Mouse (Mus musculus): Measurements from ENCODE around the gene Cttn. TPM values are rescaled to one million over a fixed set of nuclear protein-coding genes. Genes with fewer than 3 reads are reported as not detected.

Cttn gene
- total and polyA plus RNA-seq, 3 experiments, result 0.55 TPM; not detected in 2

- in situ Hi-C loops (cut with MboI; ENCODE audit: low pct_ligation_motif_present, low pct_unique_long_range_greater_than_20kb, low sequenced_read_pairs), result no loop called here
- no peak for DNase-seq (ENCODE audit: extremely low read depth)
These were observed 1.6 kb downstream of the Cttn start for GRCm38 (mm10) chr7:144469181-144469641.

GRCm38 (mm10) chr7:144468741-144469140, 2.1 kb downstream of the Cttn start:
- no peaks in the 10 kb centered on the region for H3K36me3 ChIP-seq (replicated peaks in 1 of 2; ENCODE audit: control insufficient read depth in 1 of 2, insufficient read depth in 1 of 2, low read length in 1 of 2)
- no peak overlapping the region for H3K27ac ChIP-seq (ENCODE audit: insufficient read depth, low read depth)
- in situ Hi-C loops (cut with MboI; ENCODE audit: low pct_ligation_motif_present, low pct_unique_long_range_greater_than_20kb, low sequenced_read_pairs), result no loop called here
- H3K4me2 ChIP-seq (ENCODE audit: insufficient read depth, low read depth, poor library complexity, severe bottlenecking), result no peak overlapping the region
- dilution Hi-C loops (cut with MboI; ENCODE audit: extremely low pct_ligation_motif_present, extremely low pct_unique_long_range_greater_than_20kb, low sequenced_read_pairs), result no loop called here
- TF ChIP-seq ZC3H11A (IDR thresholded peaks at IDR 0.05; ENCODE audit: low read depth, low read length), result no peak
- TF ChIP-seq ETS1 (conservative IDR thresholded peaks at IDR 0.05; ENCODE audit: low read depth, low read length), result no peak
- no peak for TF ChIP-seq EP300 (IDR thresholded peaks at IDR 0.05; ENCODE audit: low read length)
- no peak for TF ChIP-seq USF2 (conservative IDR thresholded peaks at IDR 0.05; ENCODE audit: low read depth, low read length)
- TF ChIP-seq MXI1 (IDR thresholded peaks at IDR 0.05; ENCODE audit: low read depth, low read length), result no peak
- TF ChIP-seq SIN3A (IDR thresholded peaks at IDR 0.05; ENCODE audit: low read length), result no peak
- TF ChIP-seq BHLHE40 (IDR thresholded peaks at IDR 0.05; ENCODE audit: low read depth, low read length), result no peak
- TF ChIP-seq MAFK (IDR thresholded peaks at IDR 0.05; ENCODE audit: insufficient replicate concordance, low read length), result no peak
- TF ChIP-seq ZMIZ1 (IDR thresholded peaks at IDR 0.05; ENCODE audit: low read depth, low read length), result no peak
- no peak for TF ChIP-seq RAD21 (IDR thresholded peaks at IDR 0.05; ENCODE audit: low read depth, low read length)
- TF ChIP-seq ZKSCAN1 (IDR thresholded peaks at IDR 0.05; ENCODE audit: borderline replicate concordance, low read depth, low read length), result no peak
- TF ChIP-seq POLR2AphosphoS2 (IDR thresholded peaks at IDR 0.05; ENCODE audit: low read depth, low read length), result no peak
- TF ChIP-seq MAX (IDR thresholded peaks at IDR 0.05; ENCODE audit: low read length), result no peak
- no peak for TF ChIP-seq ZNF384 (IDR thresholded peaks at IDR 0.05; ENCODE audit: low read depth, low read length)
- TF ChIP-seq MEF2A (IDR thresholded peaks at IDR 0.05; ENCODE audit: borderline replicate concordance, low read depth, low read length), result no peak
- TF ChIP-seq JUND (conservative IDR thresholded peaks at IDR 0.05; ENCODE audit: low read depth, low read length), result no peak
- no peak for TF ChIP-seq MAZ (IDR thresholded peaks at IDR 0.05; ENCODE audit: low read depth, low read length)
- TF ChIP-seq ELF1 (IDR thresholded peaks at IDR 0.05; ENCODE audit: low read depth, low read length), result no peak
- H3K9me3 ChIP-seq (replicated peaks; ENCODE audit: low read length), result peaks cover 6% of the 10 kb centered on the region
- no peak overlapping the region for H3K4me3 ChIP-seq (replicated peaks in 1 of 3; ENCODE audit: low read depth in 2 of 3, low read length in 2 of 3, poor library complexity in 1 of 3)
- no peaks in the 10 kb centered on the region for H3K79me2 ChIP-seq (replicated peaks; ENCODE audit: control insufficient read depth, extremely low read depth, insufficient read depth, poor library complexity, severe bottlenecking)
- no peaks in the 10 kb centered on the region for H3K4me1 ChIP-seq (ENCODE audit: control insufficient read depth in 1 of 2, insufficient read depth in 2 of 2)
- no peak for DNase-seq (ENCODE audit: extremely low read depth)
- peaks cover 27% of the 10 kb centered on the region for H3K27me3 ChIP-seq (replicated peaks)
- H3K9ac ChIP-seq (ENCODE audit: insufficient read depth, low read depth), result no peak overlapping the region

More at GRCm38 (mm10) chr7:144469181-144469641, 1.6 kb downstream of the Cttn start:
- H3K27me3 ChIP-seq (replicated peaks), result peaks cover 24% of the 10 kb centered on the region
- no peaks in the 10 kb centered on the region for H3K79me2 ChIP-seq (replicated peaks; ENCODE audit: control insufficient read depth, extremely low read depth, insufficient read depth, poor library complexity, severe bottlenecking)
- no peak overlapping the region for H3K27ac ChIP-seq (ENCODE audit: insufficient read depth, low read depth)
- dilution Hi-C loops (cut with MboI; ENCODE audit: extremely low pct_ligation_motif_present, extremely low pct_unique_long_range_greater_than_20kb, low sequenced_read_pairs), result no loop called here
- no peak overlapping the region for H3K9ac ChIP-seq (ENCODE audit: insufficient read depth, low read depth)
- H3K4me1 ChIP-seq (ENCODE audit: control insufficient read depth in 1 of 2, insufficient read depth in 2 of 2), result 0 out of 4 replicates have a peak, but pooled peaks cover 0 to under 1% of the 10 kb centered on the region in 2 experiments
- no peaks in the 10 kb centered on the region for H3K36me3 ChIP-seq (replicated peaks in 1 of 2; ENCODE audit: control insufficient read depth in 1 of 2, insufficient read depth in 1 of 2, low read length in 1 of 2)
- H3K4me2 ChIP-seq (ENCODE audit: insufficient read depth, low read depth, poor library complexity, severe bottlenecking), result no peak overlapping the region
- H3K4me3 ChIP-seq (replicated peaks in 1 of 3; ENCODE audit: low read depth in 2 of 3, low read length in 2 of 3, poor library complexity in 1 of 3), result no peak overlapping the region
- TF ChIP-seq ZC3H11A (IDR thresholded peaks at IDR 0.05; ENCODE audit: low read depth, low read length) (no peak), NELFE (IDR thresholded peaks at IDR 0.05; ENCODE audit: low read depth, low read length) (no peak), POLR2A (IDR thresholded peaks at IDR 0.05; ENCODE audit: low read depth, low read length) (no peak), GABPA (IDR thresholded peaks at IDR 0.05; ENCODE audit: insufficient replicate concordance, low read depth, low read length) (no peak), JUN (IDR thresholded peaks at IDR 0.05; ENCODE audit: insufficient read depth, low read depth, low read length) (no peak), USF1 (IDR thresholded peaks at IDR 0.05; ENCODE audit: low read depth, low read length) (no peak), EP300 (IDR thresholded peaks at IDR 0.05; ENCODE audit: low read length) (no peak), SIN3A (IDR thresholded peaks at IDR 0.05; ENCODE audit: low read length) (no peak), BHLHE40 (IDR thresholded peaks at IDR 0.05; ENCODE audit: low read depth, low read length) (no peak), PAX5 (IDR thresholded peaks at IDR 0.05; ENCODE audit: low read length) (no peak), MAFK (IDR thresholded peaks at IDR 0.05; ENCODE audit: insufficient replicate concordance, low read length) (no peak)
- peaks cover 6% of the 10 kb centered on the region for H3K9me3 ChIP-seq (replicated peaks; ENCODE audit: low read length)

All from CH12.LX (cell line).